Mouse (Mus musculus) forebrain, embryonic 15.5 days (tissue): ENCODE results near the gene Mettl11b. TPM values are rescaled to one million over a fixed set of nuclear protein-coding genes. Genes with fewer than 3 reads are reported as not detected.
A peak's percentile ranks its signal among the peaks of the same experiment; 100 is the strongest.

Experiments
- ATAC-seq: fragments of 200-750 bp; cut with Nextera tagmentation; replicated peaks from 2 replicates; pipeline ENCODE4 v1.8.0; 2017; ENCODE audit warnings: mild to moderate bottlenecking, moderate TSS enrichment, moderate library complexity
- H3K27ac ChIP-seq: fragments of 300-500 bp; sonication (generic); replicated peaks from 2 replicates; pipeline ENCODE4 v1.5.1; 2015; ENCODE audit warnings: mild to moderate bottlenecking, inconsistent platforms
- H3K27me3 ChIP-seq: fragments of 300-500 bp; sonication (generic); 2 replicates; pipeline ENCODE4 v1.6.1; 2015; ENCODE audit warnings: inconsistent platforms
- H3K36me3 ChIP-seq: fragments of 300-500 bp; sonication (generic); 2 replicates; pipeline ENCODE4 v1.6.1; 2015; ENCODE audit warnings: mild to moderate bottlenecking, inconsistent platforms
- H3K4me1 ChIP-seq: fragments of 300-500 bp; sonication (generic); 2 replicates; pipeline ENCODE4 v1.6.1; 2015; ENCODE audit warnings: inconsistent platforms
- H3K4me2 ChIP-seq: fragments of 300-500 bp; sonication (generic); replicated peaks from 2 replicates; pipeline ENCODE4 v1.6.1; 2015; ENCODE audit warnings: mild to moderate bottlenecking, inconsistent platforms
- H3K4me3 ChIP-seq: fragments of 300-500 bp; sonication (generic); 2 replicates; pipeline ENCODE4 v1.5.1; 2015; ENCODE audit warnings: mild to moderate bottlenecking, inconsistent platforms
- H3K9ac ChIP-seq: fragments of 300-500 bp; sonication (generic); replicated peaks from 2 replicates; pipeline ENCODE4 v1.6.1; 2015; ENCODE audit warnings: mild to moderate bottlenecking, inconsistent platforms
- H3K9me3 ChIP-seq: fragments of 300-500 bp; sonication (generic); 2 replicates; pipeline ENCODE4 v1.6.1; 2016; ENCODE audit warnings: inconsistent platforms
- WGBS: fragments of 180-500 bp; shearing (Covaris S2); methylation state at CpG from one replicate; pipeline ENCODE4 v1.1.7; 2015; ENCODE audit warnings: mixed read lengths; 5-methylcytosine and 5-hydroxymethylcytosine counted together
- polyA plus RNA-seq: library from polyadenylated mRNA; unstranded; fragments of >200 nt; fragmentation: Nextera tagmentation; extraction: Ambion mirVana; gene quantifications from 2 replicates; pipeline ENCODE4 v1.2.1, GENCODE M21; 2015

Mettl11b gene
- polyA plus RNA-seq, 1 experiment from 2014 or later, result 1.0 TPM

- no peaks in the 10 kb centered on the region for H3K4me1 ChIP-seq
- H3K9ac ChIP-seq, result no peak overlapping the region
- H3K4me3 ChIP-seq, result no peak overlapping the region
- ATAC-seq, result no peak
- no peaks in the 10 kb centered on the region for H3K27me3 ChIP-seq
- no peak overlapping the region for H3K4me2 ChIP-seq
- no peaks in the 10 kb centered on the region for H3K36me3 ChIP-seq
- WGBS, result 43% methylated on average over 3 of the region's 3 CpGs
- no peaks in the 10 kb centered on the region for H3K9me3 ChIP-seq
- H3K27ac ChIP-seq, result no peak overlapping the region
These were observed 42.9 kb downstream of the Mettl11b start for GRCm38 (mm10) chr1:163682127-163682526.

DNA sequence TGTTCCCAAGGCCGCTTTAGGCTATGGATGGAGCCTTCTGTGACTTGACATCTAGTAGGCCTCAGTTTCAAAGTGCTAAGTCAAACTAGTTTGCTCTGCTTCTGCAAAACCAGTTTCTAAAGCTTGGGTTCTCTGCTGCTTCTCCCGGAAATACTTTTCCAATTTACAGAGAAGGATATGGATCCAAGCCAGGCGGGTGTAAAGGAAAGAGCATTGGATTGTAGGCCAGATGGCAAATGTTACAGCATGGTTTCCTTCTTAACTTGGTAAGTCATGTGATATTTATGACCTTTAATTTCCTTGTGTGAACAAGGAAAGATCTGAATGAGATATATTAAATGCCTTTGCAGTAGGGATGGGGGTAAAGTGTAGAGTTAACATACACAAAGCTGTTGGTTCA is 52.2 kb downstream of the Mettl11b start:
- no peaks in the 10 kb centered on the region for H3K27me3 ChIP-seq
- 94% methylated on average over 3 of the region's 3 CpGs for WGBS
- no peak overlapping the region for H3K27ac ChIP-seq
- ATAC-seq, result no peak
- no peak overlapping the region for H3K9ac ChIP-seq
- H3K9me3 ChIP-seq, result no peaks in the 10 kb centered on the region
- no peak overlapping the region for H3K4me2 ChIP-seq
- no peaks in the 10 kb centered on the region for H3K36me3 ChIP-seq
- no peak overlapping the region for H3K4me3 ChIP-seq
- H3K4me1 ChIP-seq, result no peaks in the 10 kb centered on the region

GRCm38 (mm10) chr1:163671326-163671725 is 53.7 kb downstream of the Mettl11b start:
- Histone ChIP-seq H3K4me3 (no peak overlapping the region), H3K9ac (no peak overlapping the region), H3K4me2 (no peak overlapping the region), H3K9me3 (no peaks in the 10 kb centered on the region), H3K27me3 (no peaks in the 10 kb centered on the region), H3K4me1 (no peaks in the 10 kb centered on the region), H3K27ac (no peak overlapping the region), H3K36me3 (no peaks in the 10 kb centered on the region)
- no peak for ATAC-seq
- 87% methylated on average over 4 of the region's 4 CpGs for WGBS

- Histone ChIP-seq H3K4me1 (no peaks in the 10 kb centered on the region), H3K27ac (no peak overlapping the region), H3K4me2 (no peak overlapping the region), H3K9ac (no peak overlapping the region), H3K36me3 (no peaks in the 10 kb centered on the region), H3K4me3 (no peak overlapping the region), H3K27me3 (no peaks in the 10 kb centered on the region), H3K9me3 (no peaks in the 10 kb centered on the region)
- ATAC-seq, result no peak
- 25% methylated on average over 4 of the region's 4 CpGs for WGBS
These were observed 54.3 kb downstream of the Mettl11b start for GRCm38 (mm10) chr1:163670702-163671101.

DNA sequence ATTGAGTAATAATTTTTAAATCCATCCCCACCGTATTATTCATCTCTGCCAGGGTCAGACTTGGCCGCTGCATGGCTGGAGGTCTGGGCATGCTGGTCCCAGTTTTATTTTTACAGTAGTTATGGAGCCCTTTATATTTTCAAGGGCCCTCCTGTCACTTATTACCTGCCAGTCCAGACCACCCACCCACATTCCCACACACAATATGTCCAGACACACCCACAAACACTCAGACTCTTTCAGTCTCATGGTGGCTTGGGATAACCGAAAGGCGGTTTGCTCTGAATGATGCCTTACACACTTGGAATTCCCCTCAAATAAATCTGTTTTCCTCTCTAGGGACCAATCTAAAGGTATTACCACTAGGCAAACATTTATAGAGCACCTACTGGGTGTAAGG is 55.1 kb downstream of the Mettl11b start:
- 87% methylated on average over 4 of the region's 4 CpGs for WGBS
- Histone ChIP-seq H3K4me1 (no peaks in the 10 kb centered on the region), H3K9me3 (no peaks in the 10 kb centered on the region), H3K27me3 (no peaks in the 10 kb centered on the region), H3K27ac (no peak overlapping the region), H3K4me2 (no peak overlapping the region), H3K4me3 (no peak overlapping the region), H3K36me3 (no peaks in the 10 kb centered on the region), H3K9ac (no peak overlapping the region)
- no peak for ATAC-seq

DNA sequence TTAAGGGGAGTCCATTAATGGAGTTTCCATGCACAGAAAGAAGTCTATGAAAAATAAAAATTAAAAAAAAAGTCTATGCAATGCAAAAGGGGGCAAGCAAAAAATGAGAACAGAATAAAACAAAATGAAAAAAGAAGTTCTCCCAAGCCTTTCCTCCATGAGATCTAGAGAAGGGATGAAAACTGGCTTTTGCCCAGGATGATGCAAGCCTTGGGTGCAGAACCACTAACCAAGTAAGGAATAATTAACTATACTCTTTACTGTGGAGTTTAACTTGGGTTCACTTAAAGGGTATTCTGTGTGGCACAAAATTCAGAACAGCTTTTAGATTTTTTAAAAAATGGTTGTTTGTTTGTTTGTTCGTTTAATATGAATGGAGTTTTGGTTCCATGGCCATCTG is 62.6 kb downstream of the Mettl11b start:
- no peak for ATAC-seq
- WGBS, result 94% methylated on average over 1 of the region's 1 CpGs

DNA sequence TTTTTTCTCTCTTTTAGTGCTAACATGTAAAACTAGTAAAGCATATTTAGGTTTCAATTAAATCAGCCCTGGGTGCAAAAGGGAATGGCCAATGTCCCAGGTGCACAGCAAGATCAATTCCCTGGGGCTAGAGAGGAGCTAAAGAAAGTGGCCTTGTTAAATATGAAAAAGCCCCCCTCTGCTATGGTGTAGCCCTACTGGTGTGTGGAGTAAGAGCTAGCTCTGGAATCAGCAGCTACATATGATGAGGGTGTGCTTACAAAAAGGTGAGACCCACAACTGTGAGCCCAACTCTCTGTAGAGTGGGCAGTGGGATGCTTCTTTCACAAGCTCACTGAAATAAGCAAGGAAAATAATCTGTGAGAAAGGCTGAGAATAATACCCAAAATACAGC is 66.5 kb downstream of the Mettl11b start:
- Histone ChIP-seq H3K9ac (no peak overlapping the region), H3K4me1 (no peaks in the 10 kb centered on the region), H3K4me2 (no peak overlapping the region), H3K9me3 (no peaks in the 10 kb centered on the region), H3K4me3 (no peak overlapping the region), H3K27me3 (no peaks in the 10 kb centered on the region), H3K27ac (no peak overlapping the region), H3K36me3 (no peaks in the 10 kb centered on the region)
- ATAC-seq, result no peak

More for the DNA sequence above, 62.6 kb downstream of the Mettl11b start:
- no peaks in the 10 kb centered on the region for H3K27me3 ChIP-seq
- H3K4me1 ChIP-seq, result no peaks in the 10 kb centered on the region
- no peak overlapping the region for H3K27ac ChIP-seq
- no peaks in the 10 kb centered on the region for H3K9me3 ChIP-seq
- H3K36me3 ChIP-seq, result no peaks in the 10 kb centered on the region
- no peak overlapping the region for H3K4me2 ChIP-seq
- no peak overlapping the region for H3K4me3 ChIP-seq
- no peak overlapping the region for H3K9ac ChIP-seq

GRCm38 (mm10) chr1:163657766-163658534 is 67.1 kb downstream of the Mettl11b start:
- Histone ChIP-seq H3K36me3 (no peaks in the 10 kb centered on the region), H3K4me1 (no peaks in the 10 kb centered on the region), H3K27me3 (no peaks in the 10 kb centered on the region), H3K4me2 (no peak overlapping the region), H3K9me3 (no peaks in the 10 kb centered on the region), H3K9ac (no peak overlapping the region), H3K27ac (no peak overlapping the region), H3K4me3 (no peak overlapping the region)
- WGBS, result 69% methylated on average over 7 of the region's 7 CpGs
- 0 out of 2 replicates have a peak, but pooled peaks have one; percentile 48 for ATAC-seq

DNA sequence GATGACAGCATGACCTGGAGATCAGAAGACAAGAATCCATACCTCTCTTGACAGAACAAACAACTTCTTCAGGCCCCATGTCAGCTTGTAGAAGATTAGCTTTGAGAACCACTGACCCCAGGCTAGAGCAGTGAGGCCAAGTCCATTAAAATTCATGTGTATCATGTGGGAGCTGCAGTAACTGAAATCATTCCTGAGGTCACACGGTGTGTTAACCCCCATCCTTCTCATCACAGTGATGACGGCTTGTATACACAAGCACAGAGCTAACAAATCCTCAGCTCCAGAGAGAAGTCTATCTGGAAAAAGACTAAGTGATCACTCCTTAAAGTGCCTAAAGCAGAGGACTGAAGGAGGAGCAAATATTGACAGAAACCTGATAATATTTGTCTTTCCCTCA is 68.0 kb downstream of the Mettl11b start:
- Histone ChIP-seq H3K27me3 (no peaks in the 10 kb centered on the region), H3K4me1 (no peaks in the 10 kb centered on the region), H3K9ac (no peak overlapping the region), H3K36me3 (no peaks in the 10 kb centered on the region), H3K27ac (no peak overlapping the region), H3K9me3 (no peaks in the 10 kb centered on the region), H3K4me3 (no peak overlapping the region), H3K4me2 (no peak overlapping the region)
- no peak for ATAC-seq
- 89% methylated on average over 2 of the region's 2 CpGs for whole genome bisulfite sequencing

DNA sequence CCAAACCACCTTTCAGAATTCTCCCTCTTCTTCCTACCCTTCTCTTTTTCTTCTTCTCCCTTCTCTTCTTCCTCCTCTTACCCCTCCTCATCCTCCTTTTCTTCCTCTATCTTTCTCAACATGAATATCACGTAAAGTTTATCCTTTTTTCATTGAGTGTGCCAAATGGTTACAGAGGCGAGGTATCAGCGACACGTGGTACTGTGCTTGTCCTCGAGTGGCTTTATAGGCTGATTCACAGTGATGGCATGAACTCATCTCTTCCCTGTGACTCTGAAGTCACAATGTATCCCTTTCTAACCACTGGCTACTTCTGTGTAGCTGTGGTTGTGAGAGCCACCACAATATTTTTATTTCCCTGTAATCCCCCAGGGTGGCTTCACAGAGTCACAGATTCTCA is 68.6 kb downstream of the Mettl11b start:
- Histone ChIP-seq H3K9me3 (no peaks in the 10 kb centered on the region), H3K4me3 (no peak overlapping the region), H3K27ac (no peak overlapping the region), H3K36me3 (no peaks in the 10 kb centered on the region), H3K9ac (no peak overlapping the region), H3K4me1 (no peaks in the 10 kb centered on the region), H3K4me2 (no peak overlapping the region), H3K27me3 (no peaks in the 10 kb centered on the region)
- ATAC-seq, result no peak
- WGBS, result 97% methylated on average over 5 of the region's 5 CpGs

Other genes with a start within 250 kb of the Mettl11b start
- 98.1 and 107 TPM in 2 replicates for gene Kifap3, start 54.4 kb upstream of the Mettl11b start, polyA plus RNA-seq
- gene Scyl3, start 203.9 kb upstream of the Mettl11b start, polyA plus RNA-seq, result 17.7 and 17.9 TPM in 2 replicates